Mouse (Mus musculus) urinary bladder, adult 18-20 months (tissue): ENCODE measurements around the gene Hdac7.

Source experiments
- DNase-seq, 2 experiments: peaks; one replicate each; pipeline ENCODE4 v3.0.0; 2022; ENCODE audit warnings: low spot score in 2 of 2, mixed read lengths in 2 of 2

Hdac7 gene

GRCm38 (mm10) chr15:97831987-97832640 lies 12.2 kb downstream of the Hdac7 start:
- no peak for DNase-seq

DNA sequence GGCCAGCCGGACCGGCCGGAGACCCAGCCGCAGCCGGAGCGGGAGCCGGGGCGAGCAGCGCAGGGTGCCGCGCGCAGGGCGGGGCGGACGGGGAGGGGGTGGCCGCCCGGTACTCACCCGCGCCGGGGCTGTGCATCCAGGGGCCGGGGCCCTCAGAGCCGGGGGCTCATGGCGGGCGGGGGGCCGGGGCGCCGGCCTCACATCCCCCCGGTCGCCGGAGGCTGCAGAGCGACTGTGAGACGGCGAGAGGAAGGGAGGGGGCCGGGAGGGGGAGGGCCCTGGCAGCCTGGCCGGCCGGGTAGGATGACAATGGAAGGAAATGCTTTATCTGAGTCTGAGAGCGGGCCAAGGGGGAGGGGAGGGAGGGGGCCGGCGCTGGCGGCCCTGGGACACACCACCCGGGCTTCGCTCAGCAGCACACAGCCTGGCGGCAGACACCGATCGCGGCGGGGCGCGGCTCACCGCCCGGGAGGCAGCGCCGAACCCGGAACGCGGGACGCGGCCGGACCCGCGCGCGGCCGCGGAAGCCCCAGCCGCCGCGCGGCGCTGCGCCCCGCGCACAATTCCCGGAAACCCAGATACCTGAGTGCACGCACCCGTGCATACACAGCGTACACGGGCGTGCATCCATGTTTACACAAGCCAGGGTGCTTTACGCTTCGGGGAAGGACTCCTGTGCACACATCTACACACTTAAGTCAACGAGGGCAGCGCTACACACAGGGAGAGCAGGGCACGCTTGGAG lies 12.9 kb downstream of the Hdac7 start:
- peak; percentile 51 to 62 for DNase-seq

- DNase-seq: peak in 1 of 2 experiments; percentile 54
Observed at GRCm38 (mm10) chr15:97830788-97831241, 13.5 kb downstream of the Hdac7 start.

DNA sequence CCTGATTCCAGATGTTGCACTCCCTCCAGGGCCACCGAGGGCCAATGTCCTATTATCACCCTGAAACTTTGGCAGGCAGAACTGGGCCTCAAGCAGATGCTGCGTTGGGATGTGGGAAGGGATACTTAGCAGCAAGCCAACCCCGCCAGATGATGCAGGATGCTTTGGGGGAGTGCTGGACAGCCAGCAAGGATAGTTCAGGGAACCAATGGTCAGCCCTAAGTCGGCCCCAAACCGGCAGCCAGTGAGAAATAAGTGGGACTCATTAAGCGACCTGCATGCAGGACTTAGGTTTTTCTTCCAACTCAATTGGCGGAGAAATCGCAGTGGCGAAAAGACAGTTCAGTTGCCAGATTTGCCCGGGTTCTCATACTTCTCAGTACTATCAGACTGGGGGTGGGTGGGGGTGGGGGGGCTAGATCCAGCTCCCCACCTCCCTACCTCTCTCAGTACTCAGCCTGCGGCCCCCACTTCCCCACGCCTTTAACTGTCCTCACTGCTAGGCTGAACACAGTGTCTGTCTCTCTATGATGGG lies 14.0 kb downstream of the Hdac7 start:
- no peak for DNase-seq

- DNase-seq: no peak
Observed at GRCm38 (mm10) chr15:97829432-97829831, 14.9 kb downstream of the Hdac7 start.

DNA sequence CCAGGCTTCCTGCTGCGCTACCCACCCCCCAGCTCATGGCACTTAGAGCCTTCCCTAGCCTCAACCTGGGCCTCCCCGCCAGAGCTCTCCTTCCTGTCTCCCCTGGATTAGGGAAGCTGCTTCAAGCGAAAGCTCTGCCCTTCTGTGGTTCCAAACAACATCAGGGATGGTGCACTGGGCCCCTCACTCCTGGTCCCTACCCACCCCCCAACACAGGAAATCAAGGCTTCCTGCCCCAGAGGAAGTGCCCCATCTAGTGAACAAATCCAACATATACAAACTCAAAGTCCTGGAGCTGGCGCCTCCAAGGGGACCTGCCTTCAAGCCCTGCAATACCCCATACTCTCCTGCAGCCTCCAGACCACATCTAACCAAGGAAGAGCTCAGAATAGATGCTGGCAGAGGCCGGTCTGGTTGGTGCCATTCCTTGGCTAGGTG lies 15.4 kb downstream of the Hdac7 start:
- no peak for DNase-seq

- no peak for DNase-seq
Observed at GRCm38 (mm10) chr15:97828221-97828842, 16.0 kb downstream of the Hdac7 start.

- DNase-seq: no peak
Observed at GRCm38 (mm10) chr15:97827401-97827800, 16.9 kb downstream of the Hdac7 start.

- DNase-seq: no peak
Observed at GRCm38 (mm10) chr15:97826588-97827261, 17.6 kb downstream of the Hdac7 start.

DNA sequence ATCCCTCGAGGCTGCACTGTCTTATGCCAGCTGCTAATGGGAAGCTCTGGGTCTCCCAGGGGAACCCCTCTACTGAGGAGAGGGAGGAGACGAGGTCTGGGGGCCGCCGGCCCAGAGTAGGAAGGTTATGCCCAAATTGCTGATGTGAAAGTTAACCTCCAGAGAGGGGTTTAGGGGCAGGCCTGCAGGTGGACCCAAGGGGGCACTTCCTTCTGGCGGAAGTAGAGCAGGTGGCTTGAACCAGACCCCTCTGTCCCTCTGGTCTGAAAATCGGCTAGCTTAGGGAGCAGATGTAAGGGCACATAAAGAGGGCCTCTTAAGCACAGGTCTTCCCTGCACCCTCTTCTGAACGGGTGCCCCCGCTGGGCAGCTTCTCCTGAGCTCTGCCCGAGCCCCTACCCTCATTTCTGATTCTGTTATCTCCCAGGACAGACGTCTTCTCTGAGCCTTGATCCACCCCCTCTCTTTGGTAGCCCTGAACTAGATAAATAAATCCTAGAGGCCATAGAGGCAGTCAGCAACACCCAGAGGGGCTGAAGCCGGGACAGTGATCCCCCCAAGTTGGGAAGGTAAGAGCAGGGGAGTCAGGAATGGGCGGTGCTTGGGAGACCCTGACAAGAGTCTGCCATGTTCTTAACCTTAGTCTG lies 18.2 kb downstream of the Hdac7 start:
- DNase-seq: no peak

DNA sequence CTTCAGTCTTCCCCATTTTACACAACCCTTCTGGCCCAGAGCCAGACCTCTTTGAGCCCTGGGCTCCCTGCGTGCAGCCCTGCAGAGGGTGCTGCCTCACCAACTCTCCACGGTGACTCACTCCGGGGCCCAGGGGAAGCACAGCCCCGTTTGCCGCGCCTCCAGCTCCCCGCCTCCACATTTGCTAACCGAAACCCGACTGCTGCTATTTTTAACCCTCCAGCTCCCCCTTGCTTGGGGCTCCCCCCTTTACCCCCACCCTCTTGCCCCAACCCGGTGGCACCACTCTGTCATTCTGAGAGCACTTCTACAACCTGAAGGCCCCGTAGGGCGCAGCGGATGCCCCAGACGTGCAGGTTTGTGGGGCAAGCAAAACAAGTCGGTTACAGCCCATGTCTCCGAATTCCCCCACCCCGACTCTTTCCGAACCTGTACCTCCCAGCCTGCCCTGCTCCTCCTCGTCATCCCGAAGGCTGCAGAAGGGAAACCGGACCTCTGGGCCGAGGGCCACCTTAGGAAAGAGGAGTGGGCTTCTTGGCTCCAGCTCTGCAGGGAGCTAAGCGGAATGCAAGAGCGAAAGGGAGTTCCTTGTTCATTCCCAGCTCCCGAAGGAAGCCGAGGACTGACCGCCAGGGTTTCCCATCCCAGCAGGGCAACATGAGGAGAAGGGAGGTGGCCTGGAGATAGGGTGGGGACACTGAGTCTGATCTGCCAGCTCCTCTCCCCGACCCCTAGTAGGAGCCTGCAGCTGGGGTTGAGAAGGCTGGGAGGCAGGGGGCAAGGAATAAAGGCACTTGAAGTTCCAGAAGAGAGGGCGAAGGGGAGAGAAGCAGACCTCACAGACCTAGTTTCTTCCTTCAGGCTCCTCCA lies 19.0 kb downstream of the Hdac7 start:
- DNase-seq: peak; percentile 78 to 85

DNA sequence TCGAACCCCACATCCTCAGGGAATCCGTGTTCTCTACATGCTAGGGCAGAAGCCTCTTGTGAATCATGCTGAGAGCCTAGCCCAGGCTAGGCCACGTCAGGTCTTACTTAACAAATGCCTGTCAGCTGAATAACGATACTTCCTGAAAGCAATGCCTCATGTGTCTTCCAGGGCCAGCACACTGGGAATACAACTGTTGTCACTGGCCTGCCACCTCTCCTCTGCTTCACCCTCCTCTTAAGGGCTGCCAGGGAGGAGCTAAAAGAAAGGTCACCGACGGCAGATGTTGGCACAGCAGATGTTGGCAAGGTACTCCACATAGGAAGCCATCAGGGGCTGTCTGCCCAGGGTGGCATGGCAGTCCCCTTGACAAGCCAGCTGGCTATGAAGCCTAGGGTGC lies 20.3 kb downstream of the Hdac7 start:
- DNase-seq: no peak

DNA sequence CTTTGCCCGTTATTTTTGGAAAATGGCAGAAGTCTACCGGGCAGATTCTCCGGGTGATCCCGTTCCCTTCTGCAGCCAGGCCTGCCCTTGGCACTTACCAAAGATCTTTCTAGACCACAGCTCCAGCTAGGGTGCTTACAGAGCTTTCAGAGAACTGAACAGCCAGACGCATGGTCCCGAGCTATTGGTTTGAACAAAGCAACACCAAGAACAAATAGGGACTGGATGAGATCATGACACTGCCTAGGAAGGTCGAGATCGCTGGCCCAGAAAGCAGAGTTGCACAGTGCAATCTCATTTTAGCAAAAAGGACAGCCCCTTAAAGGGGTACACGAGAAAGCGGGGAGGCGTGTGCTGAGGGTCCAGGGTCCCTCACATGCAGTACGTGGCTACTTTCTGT lies 20.8 kb downstream of the Hdac7 start:
- no peak for DNase-seq

- no peak for DNase-seq
Observed at GRCm38 (mm10) chr15:97822545-97823228, 21.6 kb downstream of the Hdac7 start.

DNA sequence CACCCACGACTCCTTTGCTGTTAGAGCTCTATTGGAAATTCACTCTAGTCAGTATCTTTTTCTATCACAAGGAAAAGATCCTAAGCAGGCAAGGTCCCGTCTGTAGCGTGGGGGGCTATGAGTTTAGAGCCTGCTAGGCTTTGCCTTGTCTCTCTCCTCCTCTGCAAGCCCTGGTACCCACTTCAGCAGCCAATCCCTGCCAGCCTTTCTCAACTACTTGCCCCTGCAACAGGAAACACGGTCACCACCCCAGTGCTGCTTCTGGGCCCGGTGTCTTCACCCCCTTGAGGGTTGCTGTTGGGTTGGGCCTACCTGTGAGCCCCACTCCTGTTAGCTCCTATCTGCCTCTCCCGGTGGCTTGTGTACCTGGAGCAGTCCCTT lies 22.3 kb downstream of the Hdac7 start:
- no peak for DNase-seq

GRCm38 (mm10) chr15:97821321-97821982 lies 22.9 kb downstream of the Hdac7 start:
- no peak for DNase-seq

DNA sequence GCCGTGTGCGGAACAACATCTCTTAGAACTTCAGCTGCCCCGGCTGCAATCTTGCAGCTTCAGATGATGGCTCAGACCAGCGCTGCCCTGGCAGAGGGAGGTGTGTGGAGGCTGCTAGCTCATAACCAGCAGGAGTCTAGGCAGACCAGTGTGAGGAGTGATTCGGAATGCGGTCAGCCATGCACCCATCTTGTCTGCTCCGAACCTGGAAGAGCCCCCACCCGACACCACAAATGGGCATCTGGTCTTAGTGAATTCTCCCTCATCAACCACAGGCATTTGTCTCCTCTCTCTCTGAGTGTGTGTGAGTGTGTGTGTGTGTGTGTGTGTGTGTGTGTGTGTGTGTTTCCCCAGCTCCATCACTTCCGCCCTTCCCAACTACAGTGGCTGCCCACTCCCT lies 24.4 kb downstream of the Hdac7 start:
- no peak for DNase-seq

DNA sequence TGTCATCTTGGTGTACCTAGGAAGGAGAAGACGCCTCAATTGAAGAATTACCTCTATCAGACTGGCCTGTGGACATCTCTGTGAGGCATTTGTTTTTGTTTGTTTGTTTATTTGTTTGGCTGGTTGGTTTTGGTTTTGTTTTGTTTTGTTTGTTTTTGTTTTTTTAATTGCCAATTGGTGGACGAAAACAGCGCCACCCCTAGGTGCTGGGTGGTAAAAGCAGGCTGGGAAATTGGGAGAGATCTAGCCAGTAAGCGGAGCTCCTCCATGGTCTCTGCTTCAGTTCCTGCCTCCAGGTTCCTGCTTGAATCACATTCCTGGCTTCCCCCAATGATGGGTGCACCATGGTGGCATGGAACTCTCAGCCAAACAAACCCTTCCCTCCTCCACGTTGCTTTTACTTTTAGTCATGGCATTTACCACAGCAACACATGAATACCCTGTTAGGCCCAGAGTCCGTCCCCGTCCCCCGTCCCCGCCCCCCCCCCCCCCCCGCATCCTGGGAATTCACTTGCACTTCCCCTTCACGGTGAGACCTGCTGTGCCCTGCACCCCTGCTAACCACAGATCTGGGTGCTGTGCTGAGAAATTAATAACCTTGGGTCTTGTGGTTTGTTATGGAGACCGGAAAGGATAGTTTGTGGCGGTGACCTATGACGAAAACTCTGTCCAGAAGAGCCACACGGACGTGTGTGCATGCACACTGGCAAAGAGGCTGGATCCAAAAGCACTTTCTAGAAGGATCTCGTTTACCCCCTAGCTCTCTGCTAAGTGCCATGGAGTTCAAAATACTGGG lies 27.9 kb downstream of the Hdac7 start:
- DNase-seq: no peak

DNA sequence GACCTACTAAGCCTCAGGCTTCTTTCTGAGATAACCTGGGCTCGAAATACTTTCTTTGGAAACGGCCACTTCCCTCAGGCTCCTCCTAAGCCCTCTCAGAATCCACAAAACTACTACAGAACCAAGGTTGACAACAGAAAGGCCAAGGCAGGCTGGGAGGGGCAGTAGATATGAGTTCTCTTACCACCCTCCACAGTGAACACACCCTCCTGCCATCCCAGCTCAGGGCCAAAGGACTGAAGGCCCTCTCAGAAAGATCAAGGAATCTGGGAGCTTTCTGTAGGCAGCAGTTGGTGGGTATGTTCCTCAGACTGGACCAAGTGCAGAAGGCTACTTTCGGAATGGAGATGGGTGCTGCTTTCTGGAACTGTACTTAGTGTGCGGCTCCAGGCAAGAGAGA lies 29.0 kb downstream of the Hdac7 start:
- no peak for DNase-seq
